Mouse (Mus musculus): ENCODE data around the gene Arhgap27. TPM values are rescaled to one million over a fixed set of nuclear protein-coding genes. Genes with fewer than 3 reads are reported as not detected.
"Not testable (repeated sequence)": the region's sequence is repeated elsewhere in the genome, so short reads cannot be mapped to it uniquely, and the experiment has no call there.

Gene Arhgap27
- polyA plus RNA-seq, 1 experiment from 2014 or later: 15.6 TPM

DNA sequence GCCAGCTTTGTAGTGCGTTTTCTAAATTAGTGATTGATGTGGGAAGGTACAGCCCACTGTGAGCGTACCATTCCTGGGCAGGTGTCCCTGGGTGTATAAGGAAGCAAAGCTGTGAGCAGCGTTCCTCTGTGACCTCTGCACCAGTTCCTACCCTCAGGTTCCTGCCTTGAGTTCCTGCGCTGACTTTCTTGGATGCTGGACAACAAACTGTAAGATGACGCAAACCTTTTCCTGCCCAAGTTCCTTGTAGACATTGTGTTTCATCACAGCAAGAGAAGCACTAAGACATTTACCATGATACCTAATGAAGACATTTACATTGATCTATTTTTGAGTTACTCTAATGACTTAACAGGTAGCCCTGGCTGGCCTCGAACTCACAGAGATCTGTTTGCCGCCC, 68.7 kb downstream of the Arhgap27 start:
- H3K27ac ChIP-seq (ENCODE audit: low read depth, low read length): no peak overlapping the region
- ATAC-seq (ENCODE audit: low FRiP score, low TSS enrichment): no peak
- no peaks in the 10 kb centered on the region for H3K9me3 ChIP-seq (ENCODE audit: control insufficient read depth, low read length)
- H3K4me3 ChIP-seq (ENCODE audit: low read length): no peak overlapping the region
- WGBS: 91% methylated on average over 7 of the region's 7 CpGs
- no peak overlapping the region for H3K9ac ChIP-seq (ENCODE audit: low read depth, low read length)
- no peaks in the 10 kb centered on the region for H3K36me3 ChIP-seq (ENCODE audit: control insufficient read depth, insufficient read depth, low read length)
- H3K4me2 ChIP-seq (replicated peaks; ENCODE audit: low read depth, low read length): no peak overlapping the region
- no peaks in the 10 kb centered on the region; the same call in 1 of the 2 replicates for H3K4me1 ChIP-seq (ENCODE audit: control insufficient read depth, insufficient read depth, low read length)
- no peaks in the 10 kb centered on the region for H3K27me3 ChIP-seq (ENCODE audit: control insufficient read depth, insufficient read depth, low read length)

DNA sequence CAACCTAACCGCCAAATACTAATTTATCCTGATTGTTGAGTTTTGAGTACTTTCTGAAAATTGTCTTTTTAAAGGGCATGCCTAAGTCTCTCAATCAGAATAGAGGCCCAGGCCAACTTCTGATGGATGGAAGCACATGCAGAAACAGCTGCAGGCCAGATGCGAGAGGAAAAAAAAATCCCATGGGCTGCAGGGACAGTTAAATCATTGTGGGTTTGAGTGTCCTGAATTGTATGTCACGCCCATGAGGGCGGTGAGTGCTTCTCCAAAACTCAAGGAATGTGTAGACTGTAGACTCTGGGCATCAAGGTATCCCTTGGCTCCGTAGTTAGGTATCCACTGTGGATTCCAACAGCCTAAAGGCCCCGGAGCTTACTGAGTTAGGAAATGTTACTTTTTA, 69.4 kb downstream of the Arhgap27 start:
- no peak overlapping the region for H3K4me2 ChIP-seq (replicated peaks; ENCODE audit: low read depth, low read length)
- H3K9me3 ChIP-seq (ENCODE audit: control insufficient read depth, low read length): no peaks in the 10 kb centered on the region
- H3K9ac ChIP-seq (ENCODE audit: low read depth, low read length): no peak overlapping the region
- WGBS: 81% methylated on average over 6 of the region's 6 CpGs
- no peaks in the 10 kb centered on the region for H3K27me3 ChIP-seq (ENCODE audit: control insufficient read depth, insufficient read depth, low read length)
- no peaks in the 10 kb centered on the region for H3K36me3 ChIP-seq (ENCODE audit: control insufficient read depth, insufficient read depth, low read length)
- ATAC-seq (ENCODE audit: low FRiP score, low TSS enrichment): no peak
- no peaks in the 10 kb centered on the region; the same call in 1 of the 2 replicates for H3K4me1 ChIP-seq (ENCODE audit: control insufficient read depth, insufficient read depth, low read length)
- H3K27ac ChIP-seq (ENCODE audit: low read depth, low read length): no peak overlapping the region
- no peak overlapping the region for H3K4me3 ChIP-seq (ENCODE audit: low read length)

DNA sequence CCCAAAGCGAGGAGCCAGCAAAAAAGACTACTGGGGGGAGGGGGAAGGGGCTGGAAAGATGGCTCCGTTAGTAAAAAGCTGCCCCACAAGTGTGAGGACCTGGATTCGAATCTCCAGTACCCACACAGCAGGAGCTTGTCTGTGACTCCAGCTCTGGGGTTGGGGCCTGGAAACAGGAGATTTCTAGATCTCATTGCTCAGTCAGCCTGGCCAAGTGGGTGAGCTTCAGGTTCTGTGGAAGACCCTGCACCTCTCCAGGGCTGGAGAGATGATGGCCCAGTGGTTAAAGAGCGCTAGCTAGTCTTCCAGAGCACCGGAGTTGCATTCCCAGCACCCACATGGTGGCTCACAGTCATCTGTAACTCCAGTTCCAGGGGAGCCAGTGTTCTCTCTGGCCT, 70.6 kb downstream of the Arhgap27 start:
- H3K36me3 ChIP-seq (ENCODE audit: control insufficient read depth, insufficient read depth, low read length): no peaks in the 10 kb centered on the region
- peaks cover 5% of the 10 kb centered on the region for H3K4me1 ChIP-seq (ENCODE audit: control insufficient read depth, insufficient read depth, low read length)
- H3K27me3 ChIP-seq (ENCODE audit: control insufficient read depth, insufficient read depth, low read length): no peaks in the 10 kb centered on the region
- no peak overlapping the region for H3K27ac ChIP-seq (ENCODE audit: low read depth, low read length)
- no peak overlapping the region for H3K9ac ChIP-seq (ENCODE audit: low read depth, low read length)
- H3K4me2 ChIP-seq (replicated peaks; ENCODE audit: low read depth, low read length): no peak overlapping the region
- H3K4me3 ChIP-seq (ENCODE audit: low read length): no peak overlapping the region
- no peak for ATAC-seq (ENCODE audit: low FRiP score, low TSS enrichment)
- WGBS: 81% methylated on average over 5 of the region's 5 CpGs
- H3K9me3 ChIP-seq (ENCODE audit: control insufficient read depth, low read length): no peaks in the 10 kb centered on the region

DNA sequence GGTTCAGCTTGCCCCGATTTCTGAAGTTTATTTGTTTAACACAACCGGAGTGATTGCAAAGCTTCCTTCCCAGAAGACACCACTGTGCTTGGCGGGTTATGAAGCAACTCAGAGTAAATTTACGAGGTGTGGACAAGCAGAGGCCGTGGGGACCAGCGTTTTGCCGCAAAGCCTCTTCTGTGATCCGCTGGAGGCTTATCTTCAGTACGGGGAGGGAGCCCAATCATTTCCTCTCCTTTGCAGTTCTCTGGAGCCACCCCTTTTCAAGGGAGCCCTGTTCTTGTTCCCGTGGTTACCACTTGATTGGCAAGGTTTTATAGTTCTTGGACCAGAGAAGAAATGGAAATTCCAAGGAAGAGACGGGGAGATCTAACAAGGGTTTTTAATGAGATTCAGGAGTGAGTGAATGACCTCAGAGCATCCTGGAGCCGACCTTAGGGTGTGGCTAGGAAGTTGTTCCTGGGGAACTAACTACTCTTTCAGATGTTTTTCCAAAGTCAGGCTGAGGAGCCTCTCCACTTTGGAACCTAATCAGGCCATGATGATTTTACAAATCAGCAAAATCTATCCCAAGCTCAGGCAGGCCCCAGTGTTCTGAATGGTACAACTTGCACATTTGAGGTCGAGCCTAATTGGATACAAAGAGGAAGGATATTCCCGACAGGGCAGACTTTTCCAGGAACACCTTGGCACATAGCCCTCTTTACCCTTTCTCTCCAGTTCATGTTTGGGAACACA, 71.2 kb downstream of the Arhgap27 start:
- Histone ChIP-seq H3K9ac (ENCODE audit: low read depth, low read length) (no peak overlapping the region), H3K36me3 (ENCODE audit: control insufficient read depth, insufficient read depth, low read length) (no peaks in the 10 kb centered on the region), H3K4me3 (ENCODE audit: low read length) (no peak overlapping the region), H3K9me3 (ENCODE audit: control insufficient read depth, low read length) (no peaks in the 10 kb centered on the region), H3K4me2 (replicated peaks; ENCODE audit: low read depth, low read length) (0 out of 2 replicates have a peak overlapping the region, but pooled peaks have one; percentile 3), H3K4me1 (ENCODE audit: control insufficient read depth, insufficient read depth, low read length) (peaks cover 5% of the 10 kb centered on the region), H3K27me3 (ENCODE audit: control insufficient read depth, insufficient read depth, low read length) (no peaks in the 10 kb centered on the region), H3K27ac (ENCODE audit: low read depth, low read length) (0 out of 2 replicates have a peak overlapping the region, but pooled peaks have one; percentile 13)
- WGBS: 11% methylated on average over 14 of the region's 14 CpGs
- peak; percentile 82 for ATAC-seq (ENCODE audit: low FRiP score, low TSS enrichment)

DNA sequence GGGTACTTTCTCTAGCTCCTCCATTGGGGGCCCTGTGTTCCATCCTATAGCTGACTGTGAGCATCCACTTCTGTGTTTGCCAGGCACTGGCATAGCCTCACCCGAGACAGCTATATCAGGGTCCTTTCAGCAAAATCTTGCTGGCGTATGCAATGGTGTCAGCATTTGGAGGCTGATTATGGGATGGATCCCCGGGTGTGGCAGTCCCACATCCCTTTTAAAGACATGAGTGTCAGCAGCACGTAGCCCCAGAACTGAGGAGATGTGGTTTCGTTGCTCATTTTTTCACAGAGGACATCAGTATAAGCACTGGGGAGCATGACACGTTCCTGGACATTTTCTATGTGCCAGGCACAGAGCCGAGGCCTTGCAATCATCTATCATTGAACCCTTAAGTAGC, 72.7 kb downstream of the Arhgap27 start:
- not testable (repeated sequence) for H3K27ac ChIP-seq (ENCODE audit: low read depth, low read length); H3K9ac ChIP-seq (ENCODE audit: low read depth, low read length); ATAC-seq (ENCODE audit: low FRiP score, low TSS enrichment); H3K9me3 ChIP-seq (ENCODE audit: control insufficient read depth, low read length); H3K4me2 ChIP-seq (replicated peaks; ENCODE audit: low read depth, low read length); H3K36me3 ChIP-seq (ENCODE audit: control insufficient read depth, insufficient read depth, low read length); H3K27me3 ChIP-seq (ENCODE audit: control insufficient read depth, insufficient read depth, low read length); H3K4me3 ChIP-seq (ENCODE audit: low read length)
- WGBS: 89% methylated on average over 7 of the region's 7 CpGs
- peaks cover 11% of the 10 kb centered on the region for H3K4me1 ChIP-seq (ENCODE audit: control insufficient read depth, insufficient read depth, low read length)

DNA sequence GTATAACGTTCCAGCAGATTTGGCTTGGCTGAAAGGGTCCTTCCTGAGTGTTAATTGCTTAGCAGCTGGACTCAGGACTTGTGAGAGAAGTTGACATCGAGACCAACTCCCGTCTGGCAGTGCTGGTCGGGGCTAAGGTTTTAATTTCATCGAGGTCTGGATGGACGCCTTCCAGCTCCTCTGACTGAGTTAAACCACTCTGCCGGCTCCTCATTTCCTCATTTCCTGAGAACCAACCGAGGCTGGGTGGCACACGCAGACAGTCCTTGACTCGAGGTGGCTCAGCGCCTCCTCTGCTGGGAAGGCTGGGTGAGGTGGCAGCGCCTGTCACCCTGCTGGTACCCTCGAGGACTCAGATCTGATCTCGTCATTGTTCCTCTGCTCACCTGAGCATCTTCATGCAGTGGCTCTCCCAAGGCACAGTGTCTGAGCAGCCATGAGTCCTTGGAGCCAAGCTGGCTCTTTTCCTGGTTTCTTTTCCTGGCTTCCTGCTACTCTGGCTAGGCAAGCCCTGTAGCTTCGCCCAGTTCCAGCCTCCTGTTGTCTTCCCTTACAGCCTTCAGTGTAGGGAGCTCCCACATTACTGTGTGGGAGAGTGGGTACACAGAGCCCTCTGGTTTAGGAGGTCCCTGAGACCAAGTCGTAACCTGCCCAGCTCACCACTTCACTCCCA, 75.1 kb downstream of the Arhgap27 start:
- Histone ChIP-seq H3K4me1 (ENCODE audit: control insufficient read depth, insufficient read depth, low read length) (peaks cover 12% of the 10 kb centered on the region), H3K36me3 (ENCODE audit: control insufficient read depth, insufficient read depth, low read length) (no peaks in the 10 kb centered on the region), H3K4me3 (ENCODE audit: low read length) (no peak overlapping the region), H3K27ac (ENCODE audit: low read depth, low read length) (no peak overlapping the region), H3K9ac (ENCODE audit: low read depth, low read length) (no peak overlapping the region), H3K27me3 (ENCODE audit: control insufficient read depth, insufficient read depth, low read length) (no peaks in the 10 kb centered on the region), H3K4me2 (replicated peaks; ENCODE audit: low read depth, low read length) (no peak overlapping the region), H3K9me3 (ENCODE audit: control insufficient read depth, low read length) (no peaks in the 10 kb centered on the region)
- no peak for ATAC-seq (ENCODE audit: low FRiP score, low TSS enrichment)
- WGBS: 44% methylated on average over 16 of the region's 16 CpGs

DNA sequence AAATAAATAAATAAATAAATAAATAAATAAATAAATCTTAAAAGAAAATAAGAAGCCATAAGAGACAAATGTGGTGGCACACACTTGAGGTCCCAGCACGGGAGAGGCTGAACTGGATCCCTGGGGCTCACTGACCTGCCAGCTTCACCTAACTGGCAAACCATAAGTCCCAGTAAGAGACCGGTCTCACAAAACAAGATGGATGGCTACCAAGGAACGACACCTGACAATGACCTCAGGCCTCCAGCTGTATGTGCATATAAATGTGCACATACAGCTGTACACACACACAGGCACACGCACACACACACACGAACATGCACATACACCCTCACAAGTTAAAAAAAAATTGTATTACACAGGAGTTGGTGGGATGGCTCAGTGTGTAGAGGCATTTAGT, 76.6 kb downstream of the Arhgap27 start:
- ATAC-seq (ENCODE audit: low FRiP score, low TSS enrichment): no peak

DNA sequence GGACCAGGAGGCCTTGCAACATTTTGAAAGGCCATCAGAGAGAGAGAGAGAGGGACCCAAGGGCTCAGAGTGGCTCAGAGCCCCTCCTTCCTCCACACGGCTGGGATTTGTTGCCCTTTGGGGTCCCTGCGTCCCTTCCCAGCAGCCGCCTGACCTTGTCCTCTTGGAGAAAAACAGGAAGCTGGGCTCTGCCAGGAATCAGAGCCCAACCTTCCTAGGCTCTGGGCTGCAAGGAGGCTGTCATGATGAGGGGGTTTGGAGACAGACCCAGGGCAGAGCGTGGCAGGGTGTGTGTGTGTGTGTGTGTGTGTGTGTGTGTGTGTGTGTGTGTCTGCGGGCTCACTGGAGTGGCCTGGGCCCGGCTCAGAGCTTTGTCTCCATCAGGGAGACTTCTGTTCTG, 77.5 kb downstream of the Arhgap27 start:
- Histone ChIP-seq H3K9me3 (ENCODE audit: control insufficient read depth, low read length) (no peaks in the 10 kb centered on the region), H3K36me3 (ENCODE audit: control insufficient read depth, insufficient read depth, low read length) (no peaks in the 10 kb centered on the region), H3K9ac (ENCODE audit: low read depth, low read length) (no peak overlapping the region), H3K27me3 (ENCODE audit: control insufficient read depth, insufficient read depth, low read length) (no peaks in the 10 kb centered on the region), H3K4me3 (ENCODE audit: low read length) (no peak overlapping the region), H3K27ac (ENCODE audit: low read depth, low read length) (no peak overlapping the region), H3K4me2 (replicated peaks; ENCODE audit: low read depth, low read length) (no peak overlapping the region), H3K4me1 (ENCODE audit: control insufficient read depth, insufficient read depth, low read length) (peaks cover 12% of the 10 kb centered on the region; the same call in 1 of the 2 replicates)
- WGBS: 29% methylated on average over 6 of the region's 6 CpGs
- peak; percentile 28; the same call in 1 of the 2 replicates for ATAC-seq (ENCODE audit: low FRiP score, low TSS enrichment)

More for the DNA sequence above, 76.6 kb downstream of the Arhgap27 start:
- Histone ChIP-seq H3K27me3 (ENCODE audit: control insufficient read depth, insufficient read depth, low read length) (no peaks in the 10 kb centered on the region), H3K4me3 (ENCODE audit: low read length) (no peak overlapping the region), H3K4me2 (replicated peaks; ENCODE audit: low read depth, low read length) (no peak overlapping the region), H3K9ac (ENCODE audit: low read depth, low read length) (no peak overlapping the region), H3K4me1 (ENCODE audit: control insufficient read depth, insufficient read depth, low read length) (peaks cover 12% of the 10 kb centered on the region), H3K36me3 (ENCODE audit: control insufficient read depth, insufficient read depth, low read length) (no peaks in the 10 kb centered on the region), H3K27ac (ENCODE audit: low read depth, low read length) (no peak overlapping the region), H3K9me3 (ENCODE audit: control insufficient read depth, low read length) (no peaks in the 10 kb centered on the region)
- WGBS: 93% methylated on average over 5 of the region's 5 CpGs

DNA sequence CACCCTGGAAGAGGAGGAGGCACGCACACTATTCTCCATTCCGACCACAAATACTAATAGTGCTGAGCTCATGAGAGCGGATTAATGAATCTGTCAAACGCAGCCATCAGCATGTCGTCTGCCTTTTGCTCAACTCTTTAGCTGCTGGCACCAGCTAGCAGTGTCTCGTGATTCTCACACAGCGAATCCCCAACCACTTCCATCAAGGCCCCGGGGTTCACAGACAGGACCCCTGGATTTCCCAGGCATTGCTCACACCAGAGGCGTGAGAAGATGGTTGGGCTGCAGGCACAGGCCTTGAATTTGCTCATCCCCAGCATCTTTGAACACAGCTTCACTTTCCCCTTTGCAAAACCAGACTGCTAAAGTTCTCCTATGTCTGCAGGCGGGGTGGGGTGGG, 78.2 kb downstream of the Arhgap27 start:
- WGBS: 80% methylated on average over 10 of the region's 10 CpGs
- no peak overlapping the region for H3K27ac ChIP-seq (ENCODE audit: low read depth, low read length)

More for the DNA sequence above, 78.2 kb downstream of the Arhgap27 start:
- H3K9ac ChIP-seq (ENCODE audit: low read depth, low read length): no peak overlapping the region
- H3K4me2 ChIP-seq (replicated peaks; ENCODE audit: low read depth, low read length): no peak overlapping the region
- no peaks in the 10 kb centered on the region for H3K27me3 ChIP-seq (ENCODE audit: control insufficient read depth, insufficient read depth, low read length)
- peaks cover 12% of the 10 kb centered on the region; the same call in 1 of the 2 replicates for H3K4me1 ChIP-seq (ENCODE audit: control insufficient read depth, insufficient read depth, low read length)
- H3K36me3 ChIP-seq (ENCODE audit: control insufficient read depth, insufficient read depth, low read length): no peaks in the 10 kb centered on the region
- H3K9me3 ChIP-seq (ENCODE audit: control insufficient read depth, low read length): no peaks in the 10 kb centered on the region
- no peak overlapping the region for H3K4me3 ChIP-seq (ENCODE audit: low read length)
- no peak for ATAC-seq (ENCODE audit: low FRiP score, low TSS enrichment)

Measured in kidney, embryonic 14.5 days (tissue).